Comparison of ENCODE assay signal across 9 mouse cellular contexts in the genomic region with DNA sequence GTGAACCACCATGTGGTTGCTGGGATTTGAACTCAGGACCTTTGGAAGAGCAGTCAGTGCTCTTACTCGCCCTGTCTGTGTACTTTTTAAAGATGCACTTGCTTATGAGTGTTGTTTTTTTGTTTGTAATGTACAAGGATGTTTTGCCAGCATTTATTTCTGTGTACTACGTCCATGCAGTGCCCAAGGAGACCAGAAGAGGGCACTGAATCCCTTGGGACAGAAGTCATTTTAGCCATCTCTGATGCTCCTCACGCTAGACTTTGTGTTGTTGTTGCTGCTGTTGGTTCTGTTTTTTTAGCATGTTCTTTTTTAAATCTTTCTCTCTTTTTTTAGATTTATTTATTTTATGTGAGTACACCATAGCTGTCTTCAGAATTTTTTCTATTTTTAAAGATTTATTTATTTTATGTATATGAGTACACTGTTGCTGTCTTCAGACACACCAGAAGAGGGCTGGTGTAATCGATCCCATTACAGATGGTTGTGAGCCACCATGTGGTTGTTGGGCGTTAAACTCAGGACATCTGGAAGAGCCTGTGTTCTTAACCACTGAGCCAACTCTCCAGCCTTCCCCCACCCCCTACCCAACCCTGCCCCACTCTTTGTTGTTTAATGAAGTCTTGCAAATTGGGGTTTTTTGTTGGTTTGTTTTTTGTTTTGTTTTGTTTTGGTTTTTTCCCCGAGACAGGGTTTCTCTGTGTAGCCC. TPM values are rescaled to one million over a fixed set of nuclear protein-coding genes. Genes with fewer than 3 reads are reported as not detected.
DNase-seq lines count a peak whose midpoint lies in the region; ATAC-seq lines count a peak whose summit lies in the region.
"Had no signal": no experiment of that assay in that cellular context is flagged by ENCODE, and none has a peak within 500 bp of the region (broad histone marks: within the 10 kb centered on the region; RNA-seq: fewer than 3 reads in every experiment).

No protein-coding gene starts in this region.

- H3K36me3 ChIP-seq in hindbrain, embryonic 14.5 days (replicated peaks; ENCODE audit: control insufficient read depth, insufficient read depth) = peaks cover 56% of the 10 kb centered on the region
- peaks cover 74% of the 10 kb centered on the region for H3K36me3 ChIP-seq in hindbrain, embryonic 10.5 days
- H3K36me3 ChIP-seq in liver, embryonic 16.5 days (ENCODE audit: control insufficient read depth, insufficient read depth) = peaks cover 2% of the 10 kb centered on the region; the same call in 1 of the 2 replicates
- H3K36me3 ChIP-seq in splenic B cell, adult 2 months (ENCODE audit: control insufficient read depth, insufficient read depth, low read length, poor library complexity, severe bottlenecking) = peaks cover 9% of the 10 kb centered on the region

- 47% methylated on average over 6 of the region's 6 CpGs for WGBS in hindbrain, embryonic 14.5 days
- 52% methylated on average over 6 of the region's 6 CpGs for WGBS in hindbrain, embryonic 10.5 days
- WGBS in liver, embryonic 16.5 days (ENCODE audit: insufficient replicate concordance) = 27% methylated on average over 6 of the region's 6 CpGs

- no peak overlapping the region for H3K27ac ChIP-seq in hindbrain, embryonic 14.5 days
- H3K27ac ChIP-seq in hindbrain, embryonic 10.5 days = no peak overlapping the region
- no peak overlapping the region for H3K27ac ChIP-seq in liver, embryonic 16.5 days (ENCODE audit: low read length)

- no peaks in the 10 kb centered on the region for H3K4me1 ChIP-seq in hindbrain, embryonic 14.5 days (replicated peaks; ENCODE audit: control insufficient read depth, insufficient read depth, low read length)
- H3K4me1 ChIP-seq in hindbrain, embryonic 10.5 days (replicated peaks) = no peaks in the 10 kb centered on the region
- H3K4me1 ChIP-seq in liver, embryonic 16.5 days (ENCODE audit: control insufficient read depth, low read depth, low read length) = peaks cover 3% of the 10 kb centered on the region

- no peak overlapping the region for H3K4me3 ChIP-seq in hindbrain, embryonic 14.5 days (replicated peaks; ENCODE audit: low read length)
- no peak overlapping the region for H3K4me3 ChIP-seq in hindbrain, embryonic 10.5 days
- no peak overlapping the region for H3K4me3 ChIP-seq in liver, embryonic 16.5 days (ENCODE audit: low read depth, low read length)

- no peak for ATAC-seq in hindbrain, embryonic 14.5 days (ENCODE audit: low FRiP score)
- peak; percentile 58 for ATAC-seq in liver, embryonic 16.5 days (ENCODE audit: low read depth)

- H3K9me3 ChIP-seq in hindbrain, embryonic 14.5 days (ENCODE audit: control insufficient read depth, low read length) = no peaks in the 10 kb centered on the region
- no peaks in the 10 kb centered on the region for H3K9me3 ChIP-seq in hindbrain, embryonic 10.5 days
- H3K9me3 ChIP-seq in liver, embryonic 16.5 days (replicated peaks; ENCODE audit: control insufficient read depth, low read length) = no peaks in the 10 kb centered on the region

- DNase-seq in hindbrain, embryonic 14.5 days (ENCODE audit: low spot score) = peak; percentile 71
- DNase-seq in hindbrain, embryonic 10.5 days (ENCODE audit: low spot score) = no peak
- DNase-seq in CD4-positive helper T cell, adult 2 months (ENCODE audit: low read depth, low spot score) = peak; percentile 56
- DNase-seq in adipocyte (ENCODE audit: low spot score) = peak; percentile 78
- DNase-seq in fibroblast of lung, adult 2 months (ENCODE audit: low read depth) = peak; percentile 44
- DNase-seq in splenic B cell, adult 2 months (ENCODE audit: low read depth, low spot score) = peak; percentile 84
- DNase-seq in gastrocnemius, postnatal 25 days = no peak

- H3K4me2 ChIP-seq in hindbrain, embryonic 14.5 days (replicated peaks) = no peak overlapping the region
- H3K4me2 ChIP-seq in liver, embryonic 16.5 days (ENCODE audit: low read depth, low read length) = no peak overlapping the region

- no peak overlapping the region for H3K9ac ChIP-seq in hindbrain, embryonic 14.5 days
- no peak overlapping the region for H3K9ac ChIP-seq in liver, embryonic 16.5 days (ENCODE audit: low read depth, low read length)

- no peaks in the 10 kb centered on the region for H3K27me3 ChIP-seq in hindbrain, embryonic 14.5 days (ENCODE audit: control insufficient read depth, insufficient read depth, low read length)
- no peaks in the 10 kb centered on the region for H3K27me3 ChIP-seq in hindbrain, embryonic 10.5 days (ENCODE audit: insufficient read depth, poor library complexity, severe bottlenecking)
- no peaks in the 10 kb centered on the region for H3K27me3 ChIP-seq in liver, embryonic 16.5 days (ENCODE audit: control insufficient read depth, insufficient read depth, low read depth, low read length)
- no peaks in the 10 kb centered on the region for H3K27me3 ChIP-seq in splenic B cell, adult 2 months (ENCODE audit: control insufficient read depth, insufficient read depth, low read length, poor library complexity, severe bottlenecking)

RNA-seq across cellular contexts. Expression of gene Smim6, which starts 8.4 kb away (rescaled TPM):
- not detected in 2 replicates for polyA plus RNA-seq in hindbrain, embryonic 14.5 days (2014; fragmentation: Nextera tagmentation; extraction: Ambion mirVana)
- polyA plus RNA-seq in hindbrain, embryonic 10.5 days (2016; fragmentation: Nextera tagmentation; extraction: Ambion mirVana) = 1.4 and 1.6 TPM in 2 replicates
- 2.7 and 3.1 TPM in 2 replicates for polyA plus RNA-seq in liver, embryonic 16.5 days (2015; fragmentation: Nextera tagmentation; extraction: Ambion mirVana)
- total RNA-seq in gastrocnemius, postnatal 25 days (2021) = not detected
- polyA plus RNA-seq: frontal cortex, adult 2 months had no signal

RNA-seq across cellular contexts. Expression of gene Sap30bp, which starts 12.8 kb away (rescaled TPM):
- 40.5 and 41.8 TPM in 2 replicates for polyA plus RNA-seq in hindbrain, embryonic 14.5 days (2014; fragmentation: Nextera tagmentation; extraction: Ambion mirVana)
- 44.7 and 52.5 TPM in 2 replicates for polyA plus RNA-seq in hindbrain, embryonic 10.5 days (2016; fragmentation: Nextera tagmentation; extraction: Ambion mirVana)
- polyA plus RNA-seq in liver, embryonic 16.5 days (2015; fragmentation: Nextera tagmentation; extraction: Ambion mirVana) = 13.6 and 16.2 TPM in 2 replicates
- 10 to 100 TPM in 1 of 2 experiments, 1 to 10 TPM in 1; 9.4 to 14.5 TPM for total RNA-seq in gastrocnemius, postnatal 25 days (2021)

RNA-seq across cellular contexts. Expression of gene Recql5, which starts 13.0 kb away (rescaled TPM):
- 16.7 and 17.2 TPM in 2 replicates for polyA plus RNA-seq in hindbrain, embryonic 14.5 days (2014; fragmentation: Nextera tagmentation; extraction: Ambion mirVana)
- 27.3 and 28.8 TPM in 2 replicates for polyA plus RNA-seq in hindbrain, embryonic 10.5 days (2016; fragmentation: Nextera tagmentation; extraction: Ambion mirVana)
- polyA plus RNA-seq in liver, embryonic 16.5 days (2015; fragmentation: Nextera tagmentation; extraction: Ambion mirVana) = 7.9 and 8.9 TPM in 2 replicates
- total RNA-seq in gastrocnemius, postnatal 25 days (2021) = 1 to 10 TPM; 4.9 to 6.8 TPM

RNA-seq across cellular contexts. Expression of gene Smim5, which starts 20.5 kb away (rescaled TPM):
- 2.9 and 4.6 TPM in 2 replicates for polyA plus RNA-seq in hindbrain, embryonic 14.5 days (2014; fragmentation: Nextera tagmentation; extraction: Ambion mirVana)
- polyA plus RNA-seq in hindbrain, embryonic 10.5 days (2016; fragmentation: Nextera tagmentation; extraction: Ambion mirVana) = 1.4 and 4.2 TPM in 2 replicates
- polyA plus RNA-seq in liver, embryonic 16.5 days (2015; fragmentation: Nextera tagmentation; extraction: Ambion mirVana) = 29.5 and 30.1 TPM in 2 replicates
- total RNA-seq in gastrocnemius, postnatal 25 days (2021) = 1 to 10 TPM in 1 of 2 experiments, under 1 TPM in 1; 0.51 to 1.9 TPM

RNA-seq across cellular contexts. Expression of gene Itgb4, which starts 54.2 kb away (rescaled TPM):
- 1.5 and 1.6 TPM in 2 replicates for polyA plus RNA-seq in hindbrain, embryonic 14.5 days (2014; fragmentation: Nextera tagmentation; extraction: Ambion mirVana)
- polyA plus RNA-seq in hindbrain, embryonic 10.5 days (2016; fragmentation: Nextera tagmentation; extraction: Ambion mirVana) = 0.92 and 0.94 TPM in 2 replicates
- polyA plus RNA-seq in liver, embryonic 16.5 days (2015; fragmentation: Nextera tagmentation; extraction: Ambion mirVana) = 0.14 and 0.40 TPM in 2 replicates
- total RNA-seq in gastrocnemius, postnatal 25 days (2021) = 1 to 10 TPM; 4.2 to 4.5 TPM

Comparison
In these comparisons a context has a peak if more than half of its experiments do, and no peak if none do; other contexts are left out.
1. DNase-seq: peak in hindbrain, embryonic 14.5 days (single experiment), CD4-positive helper T cell, adult 2 months (single experiment), adipocyte (single experiment), fibroblast of lung, adult 2 months (single experiment) and splenic B cell, adult 2 months (single experiment); none in hindbrain, embryonic 10.5 days (single experiment) and gastrocnemius, postnatal 25 days (single experiment).